Mouse (Mus musculus) stomach, embryonic 14.5 days (tissue): ENCODE data around the gene Slc16a9. TPM values are rescaled to one million over a fixed set of nuclear protein-coding genes. Genes with fewer than 3 reads are reported as not detected.

ENCODE experiments used
- ATAC-seq: fragments of 200-750 bp; cut with Nextera tagmentation; 2 replicates; pipeline ENCODE4 v1.8.0; 2017; ENCODE audit warnings: low read depth, moderate TSS enrichment; ENCODE audit not compliant: insufficient number of reproducible peaks, insufficient read depth, low FRiP score
- H3K27ac ChIP-seq: fragments of 300-500 bp; sonication (generic); 2 replicates; pipeline ENCODE4 v1.5.1; 2014; ENCODE audit warnings: mild to moderate bottlenecking, low read length, moderate library complexity, mixed read lengths
- H3K27me3 ChIP-seq: fragments of 300-500 bp; sonication (generic); 2 replicates; pipeline ENCODE4 v1.6.1; 2014; ENCODE audit warnings: low read length, control low read depth, mixed read lengths; ENCODE audit not compliant: control insufficient read depth, insufficient read depth
- H3K36me3 ChIP-seq: fragments of 300-500 bp; sonication (generic); 2 replicates; pipeline ENCODE4 v1.6.1; 2014; ENCODE audit warnings: mild to moderate bottlenecking, control low read depth, low read length, moderate library complexity, mixed read lengths; ENCODE audit not compliant: control insufficient read depth, insufficient read depth
- H3K4me1 ChIP-seq: fragments of 300-500 bp; sonication (generic); 2 replicates; pipeline ENCODE4 v1.6.1; 2014; ENCODE audit warnings: low read length, control low read depth, mixed read lengths; ENCODE audit not compliant: control insufficient read depth, insufficient read depth
- H3K4me2 ChIP-seq: fragments of 300-500 bp; sonication (generic); replicated peaks from 2 replicates; pipeline ENCODE4 v1.6.1; 2014; ENCODE audit warnings: low read depth, low read length, control low read depth
- H3K4me3 ChIP-seq: fragments of 300-500 bp; sonication (generic); 2 replicates; pipeline ENCODE4 v1.5.1; 2014; ENCODE audit warnings: low read depth, low read length, control low read depth
- H3K9ac ChIP-seq: fragments of 300-500 bp; sonication (generic); replicated peaks from 2 replicates; pipeline ENCODE4 v1.6.1; 2014; ENCODE audit warnings: low read depth, mild to moderate bottlenecking, control low read depth, low read length, moderate library complexity, mixed read lengths
- H3K9me3 ChIP-seq: fragments of 300-500 bp; sonication (generic); 2 replicates; pipeline ENCODE4 v1.6.1; 2016; ENCODE audit warnings: low read depth, low read length, control low read depth; ENCODE audit not compliant: control insufficient read depth
- WGBS: fragments of 180-500 bp; shearing (Covaris S2); extraction: QIAGEN DNeasy Blood & Tissue Kit; methylation state at CpG from one replicate; pipeline ENCODE4 v1.1.7; 2014; 5-methylcytosine and 5-hydroxymethylcytosine counted together
- polyA plus RNA-seq: library from polyadenylated mRNA; unstranded; fragments of >200 nt; fragmentation: Nextera tagmentation; extraction: Ambion mirVana; gene quantifications from 2 replicates; pipeline ENCODE4 v1.2.1, GENCODE M21; 2014

Slc16a9 gene
- polyA plus RNA-seq, 1 experiment from 2014 or later: 1.9 TPM

DNA sequence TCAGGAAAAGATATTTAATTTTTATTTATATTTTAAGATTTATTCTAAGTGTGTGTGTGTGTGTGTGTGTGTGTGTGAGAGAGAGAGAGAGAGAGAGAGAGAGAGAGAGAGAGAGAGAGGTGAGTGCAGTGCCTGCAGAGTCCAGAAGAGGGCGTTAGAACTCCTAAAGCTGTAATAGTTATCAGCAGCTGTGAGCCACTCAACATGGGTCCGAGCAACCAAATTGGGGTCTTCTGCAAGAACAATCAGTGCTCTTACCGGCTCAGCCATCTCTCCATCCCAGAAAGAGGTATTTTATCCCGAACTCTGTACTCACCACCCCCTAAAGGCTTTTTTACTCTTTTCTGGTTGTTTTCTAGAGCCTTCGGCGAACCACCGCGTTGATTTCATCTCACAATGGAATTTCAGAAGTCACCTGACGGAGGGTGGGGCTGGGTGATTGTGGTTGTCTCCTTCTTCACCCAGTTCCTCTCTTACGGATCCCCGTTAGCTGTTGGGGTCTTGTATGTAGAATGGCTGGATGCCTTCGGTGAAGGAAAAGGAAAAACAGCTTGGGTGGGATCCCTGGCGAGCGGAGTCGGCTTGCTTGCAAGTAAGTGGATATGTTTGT, 10.8 kb downstream of the Slc16a9 start:
- Histone ChIP-seq H3K4me1 (no peaks in the 10 kb centered on the region), H3K9ac (no peak overlapping the region), H3K4me3 (no peak overlapping the region), H3K27ac (no peak overlapping the region), H3K27me3 (no peaks in the 10 kb centered on the region), H3K36me3 (no peaks in the 10 kb centered on the region), H3K4me2 (no peak overlapping the region), H3K9me3 (no peaks in the 10 kb centered on the region)
- ATAC-seq: no peak
- WGBS: 87% methylated on average over 15 of the region's 15 CpGs

DNA sequence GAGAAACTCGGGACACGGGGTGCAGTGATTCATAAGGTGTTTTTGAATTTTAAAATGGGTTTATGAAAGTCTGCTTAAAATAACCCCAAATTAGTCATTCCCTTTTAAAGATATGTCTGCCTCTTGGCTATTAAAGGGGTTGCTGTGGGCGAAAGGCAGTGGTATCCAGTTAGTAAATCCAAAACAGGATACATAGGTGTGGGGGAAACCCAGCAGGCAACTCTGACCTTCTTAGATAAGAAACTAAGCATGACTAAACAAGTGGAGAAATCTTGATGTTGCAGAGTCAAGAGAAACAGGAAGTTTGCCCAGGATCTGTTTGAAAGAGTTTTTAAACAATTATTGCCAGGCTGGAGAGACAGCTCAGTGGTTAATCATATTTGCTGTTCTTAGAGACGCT, 12.1 kb downstream of the Slc16a9 start:
- 76% methylated on average over 4 of the region's 4 CpGs for WGBS
- Histone ChIP-seq H3K4me2 (no peak overlapping the region), H3K4me3 (no peak overlapping the region), H3K27me3 (no peaks in the 10 kb centered on the region), H3K9me3 (no peaks in the 10 kb centered on the region), H3K9ac (no peak overlapping the region), H3K4me1 (no peaks in the 10 kb centered on the region), H3K27ac (no peak overlapping the region), H3K36me3 (no peaks in the 10 kb centered on the region)
- ATAC-seq: no peak

DNA sequence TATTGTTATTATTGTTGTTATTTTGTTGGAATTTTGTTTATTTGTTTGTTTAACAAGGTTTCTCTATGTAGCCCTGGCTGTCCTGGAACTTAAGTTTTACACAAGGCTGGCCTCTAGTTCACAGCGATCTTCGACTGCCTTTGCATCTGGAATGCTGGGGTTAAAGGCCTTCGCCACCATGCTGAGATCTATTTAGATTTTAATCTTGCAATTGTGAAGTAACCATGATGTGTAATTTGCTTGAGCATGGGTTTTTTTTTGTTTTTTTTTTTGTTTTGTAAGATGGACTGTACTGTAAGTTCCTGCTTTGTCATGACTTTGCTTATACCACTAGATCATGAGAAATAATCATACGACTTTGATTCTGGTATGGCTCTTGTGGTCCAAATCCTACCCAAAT, 16.0 kb downstream of the Slc16a9 start:
- 80% methylated on average over 4 of the region's 4 CpGs for WGBS
- no peak for ATAC-seq
- no peaks in the 10 kb centered on the region for H3K9me3 ChIP-seq
- no peaks in the 10 kb centered on the region for H3K4me1 ChIP-seq
- no peaks in the 10 kb centered on the region for H3K36me3 ChIP-seq
- H3K4me3 ChIP-seq: no peak overlapping the region
- no peak overlapping the region for H3K27ac ChIP-seq
- H3K9ac ChIP-seq: no peak overlapping the region
- H3K4me2 ChIP-seq: no peak overlapping the region
- no peaks in the 10 kb centered on the region for H3K27me3 ChIP-seq

DNA sequence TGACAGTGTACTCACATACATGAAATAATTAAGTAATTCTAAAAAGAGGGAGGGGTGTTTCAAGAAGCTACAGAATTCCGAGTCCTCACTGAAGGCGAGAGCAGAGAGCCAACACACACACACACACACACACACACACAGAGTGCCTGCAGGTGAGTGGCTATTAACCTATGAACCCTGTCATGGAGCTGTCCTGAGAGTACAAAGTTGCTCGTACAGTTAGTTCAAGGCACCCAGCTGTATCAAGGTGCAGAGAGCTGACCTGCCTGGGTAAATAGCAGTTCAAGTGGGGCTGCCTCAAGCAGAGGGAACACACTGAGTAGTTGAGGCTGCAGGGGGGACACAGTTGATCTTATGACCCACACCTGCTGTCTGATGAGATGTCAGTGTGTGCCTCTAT, 17.2 kb downstream of the Slc16a9 start:
- Histone ChIP-seq H3K9me3 (no peaks in the 10 kb centered on the region), H3K9ac (no peak overlapping the region), H3K27ac (no peak overlapping the region), H3K36me3 (no peaks in the 10 kb centered on the region), H3K4me1 (no peaks in the 10 kb centered on the region), H3K4me3 (no peak overlapping the region), H3K4me2 (no peak overlapping the region), H3K27me3 (no peaks in the 10 kb centered on the region)
- ATAC-seq: no peak
- WGBS: 60% methylated on average over 3 of the region's 3 CpGs

DNA sequence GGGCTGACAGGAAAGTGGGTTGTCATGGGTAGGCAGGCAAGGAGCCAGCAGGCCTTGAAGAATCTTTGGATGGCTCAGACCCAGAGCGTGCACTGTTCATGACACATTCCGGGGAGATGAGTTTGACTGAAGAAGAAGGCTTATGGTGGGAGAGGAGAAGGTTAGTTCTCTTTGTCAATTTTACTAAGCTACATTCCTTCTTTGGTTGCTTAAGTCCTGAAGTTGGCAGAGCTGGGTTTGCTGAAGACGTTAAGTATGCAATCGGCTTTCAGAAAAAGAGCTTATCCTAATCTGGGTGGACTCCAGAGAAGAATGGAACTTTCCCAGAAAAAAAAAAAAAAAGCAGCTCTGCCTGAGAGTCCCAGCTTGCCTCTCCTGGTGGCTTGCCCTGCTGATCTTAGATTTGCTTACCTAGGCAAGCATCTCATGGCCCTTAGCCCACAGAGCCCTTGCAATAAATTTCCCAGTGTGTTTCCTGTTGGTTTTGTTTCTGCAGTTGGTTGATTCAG, 18.8 kb downstream of the Slc16a9 start:
- Histone ChIP-seq H3K9ac (no peak overlapping the region), H3K4me1 (no peaks in the 10 kb centered on the region), H3K4me2 (no peak overlapping the region), H3K4me3 (no peak overlapping the region), H3K9me3 (no peaks in the 10 kb centered on the region), H3K27me3 (no peaks in the 10 kb centered on the region), H3K36me3 (no peaks in the 10 kb centered on the region), H3K27ac (no peak overlapping the region)
- ATAC-seq: no peak
- WGBS: 68% methylated on average over 4 of the region's 4 CpGs

DNA sequence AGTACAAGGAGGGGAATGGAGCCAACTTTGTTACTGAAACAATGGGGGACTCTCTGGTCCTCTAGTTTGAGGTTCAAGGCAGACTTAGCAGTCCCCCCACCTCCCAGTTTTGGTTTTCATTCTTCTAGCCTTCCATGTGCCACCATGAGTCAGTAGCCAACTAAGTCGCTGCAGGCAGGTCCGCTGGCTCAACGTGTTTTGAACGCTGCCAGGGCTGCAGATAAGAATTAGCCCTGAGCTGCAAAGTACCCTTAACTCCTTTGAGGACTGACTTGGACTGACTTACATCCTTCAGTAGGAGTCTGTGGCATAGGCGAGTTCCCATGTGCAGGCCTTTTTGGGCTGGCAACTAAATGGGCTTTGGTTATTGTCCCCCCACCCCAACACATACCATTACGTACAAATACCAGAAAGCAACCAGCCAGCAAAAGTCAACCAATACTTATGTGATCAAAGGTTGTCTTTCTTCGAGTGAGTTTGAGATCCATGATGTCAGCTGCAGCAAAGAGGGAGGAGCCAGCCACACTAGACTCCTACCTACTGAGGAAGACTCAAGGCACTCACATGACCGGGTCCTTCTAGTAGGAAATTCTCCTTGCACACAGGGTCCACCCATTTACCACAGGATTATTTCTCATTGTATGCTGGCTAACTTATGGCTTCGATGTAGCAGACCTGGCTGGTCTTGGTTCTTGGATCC, 19.6 kb downstream of the Slc16a9 start:
- no peaks in the 10 kb centered on the region for H3K27me3 ChIP-seq
- no peak overlapping the region for H3K4me2 ChIP-seq
- H3K9ac ChIP-seq: no peak overlapping the region
- ATAC-seq: no peak
- no peaks in the 10 kb centered on the region for H3K9me3 ChIP-seq
- no peaks in the 10 kb centered on the region for H3K4me1 ChIP-seq
- WGBS: 85% methylated on average over 9 of the region's 9 CpGs
- no peak overlapping the region for H3K27ac ChIP-seq
- no peaks in the 10 kb centered on the region for H3K36me3 ChIP-seq
- no peak overlapping the region for H3K4me3 ChIP-seq

DNA sequence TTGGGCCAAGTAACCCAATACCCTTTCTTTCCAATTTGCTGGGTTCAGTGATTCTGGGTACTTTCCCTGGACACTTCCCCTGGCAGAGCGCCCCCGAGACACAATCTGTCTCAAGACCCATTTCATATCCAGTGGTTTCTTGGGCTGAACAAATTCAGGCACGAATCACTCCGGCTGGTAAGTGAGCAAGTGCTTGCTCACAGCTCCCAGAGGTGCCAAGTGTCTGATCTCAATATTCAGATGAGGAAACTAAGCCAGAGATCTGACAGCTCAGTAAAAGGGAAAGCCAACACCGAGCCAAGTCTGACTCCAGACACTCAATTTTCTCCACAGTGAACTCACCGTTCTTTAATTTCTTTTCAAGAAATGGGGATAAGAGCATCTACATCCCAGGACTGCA, 21.6 kb downstream of the Slc16a9 start:
- WGBS: 89% methylated on average over 6 of the region's 6 CpGs
- Histone ChIP-seq H3K4me2 (no peak overlapping the region), H3K36me3 (no peaks in the 10 kb centered on the region), H3K4me3 (no peak overlapping the region), H3K9ac (no peak overlapping the region), H3K4me1 (no peaks in the 10 kb centered on the region), H3K9me3 (no peaks in the 10 kb centered on the region), H3K27ac (no peak overlapping the region), H3K27me3 (no peaks in the 10 kb centered on the region)
- no peak for ATAC-seq

DNA sequence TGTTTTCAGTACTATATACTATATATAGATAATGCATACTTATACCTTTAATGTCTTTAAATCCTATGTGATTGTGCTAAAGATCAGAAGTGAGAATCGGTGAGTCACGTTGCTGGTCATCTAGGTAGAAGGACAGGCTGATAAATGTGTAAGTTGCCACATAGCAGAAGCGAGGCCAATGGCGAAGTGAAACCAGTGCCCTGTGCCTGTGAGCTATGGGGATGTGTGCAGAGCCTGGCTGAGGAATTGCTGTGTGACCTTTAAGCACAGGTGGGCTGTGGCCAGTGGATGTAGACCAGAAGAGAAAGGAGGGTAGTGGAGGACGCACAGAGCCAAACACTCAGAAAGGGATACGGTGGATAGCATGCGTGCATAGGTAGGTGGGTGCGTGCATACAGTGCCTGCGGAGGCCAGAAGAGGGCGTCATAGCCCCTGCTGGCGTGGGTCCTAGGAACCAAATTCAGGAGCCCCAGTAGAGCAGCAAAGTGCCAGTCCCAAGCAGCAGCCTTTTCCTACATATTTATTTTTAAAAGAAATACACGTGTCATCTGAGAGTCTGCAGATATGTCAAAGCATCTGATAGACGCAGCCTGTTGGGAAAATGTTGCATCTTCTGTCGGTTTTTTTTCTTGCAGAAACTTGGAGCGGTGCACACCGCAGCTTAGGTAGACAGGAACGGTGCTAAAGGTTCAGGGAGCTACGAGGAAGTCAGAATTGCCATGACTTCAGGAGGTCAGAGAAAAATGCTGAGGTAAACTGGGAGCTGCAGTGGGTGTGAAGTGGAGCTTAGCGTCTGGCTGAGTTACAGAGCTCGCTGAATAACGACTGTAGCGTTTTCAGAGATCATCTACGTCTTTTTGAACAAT, 23.9 kb downstream of the Slc16a9 start:
- 74% methylated on average over 23 of the region's 23 CpGs for WGBS
- Histone ChIP-seq H3K9me3 (no peaks in the 10 kb centered on the region), H3K4me3 (no peak overlapping the region), H3K27ac (no peak overlapping the region), H3K9ac (no peak overlapping the region), H3K4me2 (no peak overlapping the region), H3K4me1 (no peaks in the 10 kb centered on the region), H3K36me3 (no peaks in the 10 kb centered on the region), H3K27me3 (no peaks in the 10 kb centered on the region)
- no peak for ATAC-seq
